Mouse (Mus musculus) central nervous system, embryonic 11.5 days (tissue): ENCODE measurements around the gene Olfr1255. TPM values are rescaled to one million over a fixed set of nuclear protein-coding genes. Genes with fewer than 3 reads are reported as not detected.

ENCODE experiments used
- polyA plus RNA-seq: library from polyadenylated mRNA; depleted of rRNA; stranded (reverse); fragments of >200 nt; gene quantifications from 2 replicates; pipeline ENCODE4 v1.2.3, GENCODE M21; 2012; rRNA removed

Olfr1255 gene
- polyA plus RNA-seq, result not detected in 2 replicates

DNA sequence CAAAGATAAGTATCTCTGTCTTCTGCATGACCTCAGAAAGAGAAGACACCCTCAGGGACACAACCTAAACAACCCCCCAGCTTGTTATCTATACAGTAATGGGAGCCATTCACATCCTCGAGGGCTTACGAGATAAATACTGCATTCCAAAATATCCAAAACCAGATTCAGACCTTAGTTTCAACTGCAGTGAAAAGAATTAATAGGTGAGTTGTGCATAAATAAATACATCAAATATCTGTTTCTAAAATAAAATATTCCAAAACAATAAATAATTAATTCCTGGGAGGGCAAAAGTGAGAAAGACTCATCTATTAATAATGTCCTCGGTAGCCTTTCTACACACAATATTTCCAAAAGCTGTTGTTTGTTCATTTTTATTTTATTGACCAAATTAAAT is at the start of gene Olfr1255:
Olfr1255 (plus strand) TSS at position 301 of the 400 bp plus-strand sequence.

GRCm38 (mm10) chr2:89793519-89793918 is 18.3 kb upstream of the Olfr1255 start, which contains the start of gene Olfr1254:
Gene Olfr1254 (minus strand): TSS chr2:89793619.

DNA sequence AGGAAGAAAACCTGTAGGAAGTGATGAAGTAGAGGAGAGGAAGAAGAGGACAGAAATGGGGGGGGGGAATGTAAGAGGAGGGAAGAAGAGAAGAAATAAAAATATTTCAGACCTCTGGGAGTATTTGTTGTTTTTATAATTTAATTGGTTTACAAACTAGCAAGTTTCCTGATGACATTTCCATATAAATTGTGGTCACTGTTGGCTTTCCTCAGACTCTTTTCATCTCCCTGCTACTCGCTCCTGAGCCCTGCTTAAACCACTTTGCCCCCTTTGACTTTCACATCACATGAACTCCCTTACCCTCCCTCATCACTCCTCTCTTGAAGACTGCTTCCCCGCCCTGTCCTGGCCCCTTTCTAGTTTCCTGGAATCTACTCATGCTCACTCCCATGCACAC is 29.6 kb downstream of the Olfr1255 start, which contains the start of gene Olfr1256:
Olfr1256 (minus strand) TSS at position 101 of the 400 bp plus-strand sequence.

DNA sequence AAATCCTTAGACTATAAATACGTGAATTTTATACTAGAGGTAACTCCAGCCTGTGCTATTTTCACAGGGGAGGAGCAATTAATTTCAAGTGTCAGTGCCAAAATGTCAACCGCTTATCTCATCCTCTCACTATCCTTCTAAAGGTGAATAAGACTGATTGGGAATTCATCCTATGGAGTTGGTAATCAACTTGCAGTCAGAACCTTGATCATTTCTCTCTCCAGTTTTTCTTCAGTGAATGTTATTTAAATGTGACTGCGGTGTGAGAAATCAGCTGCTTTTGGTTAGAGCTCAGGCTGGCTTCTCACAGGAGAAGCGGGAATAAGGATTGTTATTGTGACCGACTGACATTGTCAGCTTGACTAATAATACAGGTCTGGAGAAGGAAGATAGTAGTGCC is 36.3 kb downstream of the Olfr1255 start, which contains the start of gene Olfr48:
Olfr48 (minus strand) TSS at position 101 of the 400 bp plus-strand sequence.

Other genes starting within 250 kb of the Olfr1255 start
- not detected in 2 replicates for gene Olfr1245, start 233.6 kb upstream of the Olfr1255 start, polyA plus RNA-seq
- gene Olfr1246, start 218.9 kb upstream of the Olfr1255 start, polyA plus RNA-seq, result not detected in 2 replicates
- not detected in 2 replicates for gene Olfr1247, start 197.9 kb upstream of the Olfr1255 start, polyA plus RNA-seq
- gene Olfr1248, start 193.8 kb upstream of the Olfr1255 start, polyA plus RNA-seq, result not detected in 2 replicates
- not detected in 2 replicates for gene Olfr1249, start 177.1 kb upstream of the Olfr1255 start, polyA plus RNA-seq
- not detected in 2 replicates for gene Olfr1250, start 150.6 kb upstream of the Olfr1255 start, polyA plus RNA-seq
- gene Olfr1251, start 140.1 kb upstream of the Olfr1255 start, polyA plus RNA-seq, result not detected in 2 replicates
- gene Olfr1252, start 87.0 kb upstream of the Olfr1255 start, polyA plus RNA-seq, result not detected in 2 replicates
- not detected in 2 replicates for gene Olfr1253, start 55.0 kb upstream of the Olfr1255 start, polyA plus RNA-seq
- gene Olfr1254, start 18.4 kb upstream of the Olfr1255 start, polyA plus RNA-seq, result not detected in 2 replicates
- gene Olfr1256, start 29.5 kb downstream of the Olfr1255 start, polyA plus RNA-seq, result not detected in 2 replicates
- not detected in 2 replicates for gene Olfr48, start 36.2 kb downstream of the Olfr1255 start, polyA plus RNA-seq
- not detected in 2 replicates for gene Olfr1257, start 66.4 kb downstream of the Olfr1255 start, polyA plus RNA-seq
- not detected in 2 replicates for gene Olfr1258, start 115.3 kb downstream of the Olfr1255 start, polyA plus RNA-seq
- gene Olfr1259, start 136.6 kb downstream of the Olfr1255 start, polyA plus RNA-seq, result not detected in 2 replicates
- not detected in 2 replicates for gene Olfr1260, start 162.3 kb downstream of the Olfr1255 start, polyA plus RNA-seq
- gene Olfr1261, start 179.2 kb downstream of the Olfr1255 start, polyA plus RNA-seq, result not detected in 2 replicates
- gene Olfr1262, start 188.1 kb downstream of the Olfr1255 start, polyA plus RNA-seq, result not detected in 2 replicates
- gene Olfr1263, start 200.1 kb downstream of the Olfr1255 start, polyA plus RNA-seq, result not detected in 2 replicates
- gene Olfr1264, start 213.5 kb downstream of the Olfr1255 start, polyA plus RNA-seq, result not detected in 2 replicates
- gene Olfr1265, start 223.3 kb downstream of the Olfr1255 start, polyA plus RNA-seq, result not detected in 2 replicates